Mouse (Mus musculus) midbrain, embryonic 13.5 days (tissue): ENCODE data around the gene Rrp12. TPM values are rescaled to one million over a fixed set of nuclear protein-coding genes. Genes with fewer than 3 reads are reported as not detected.

Experiments used
- ATAC-seq: fragments of 200-750 bp; cut with Nextera tagmentation; 2 replicates; pipeline ENCODE4 v1.8.0; 2017; ENCODE audit warnings: mild to moderate bottlenecking, moderate TSS enrichment, moderate library complexity
- H3K27ac ChIP-seq: fragments of 300-500 bp; sonication (generic); 2 replicates; pipeline ENCODE4 v1.5.1; 2015; ENCODE audit warnings: inconsistent platforms, mild to moderate bottlenecking, moderate library complexity
- H3K27me3 ChIP-seq: fragments of 300-500 bp; sonication (generic); 2 replicates; pipeline ENCODE4 v1.6.1; 2015; ENCODE audit warnings: mild to moderate bottlenecking, inconsistent platforms
- H3K36me3 ChIP-seq: fragments of 300-500 bp; sonication (generic); 2 replicates; pipeline ENCODE4 v1.6.1; 2015; ENCODE audit warnings: mild to moderate bottlenecking, inconsistent platforms
- H3K4me1 ChIP-seq: fragments of 300-500 bp; sonication (generic); replicated peaks from 2 replicates; pipeline ENCODE4 v1.6.1; 2015; ENCODE audit warnings: inconsistent platforms
- H3K4me2 ChIP-seq: fragments of 300-500 bp; sonication (generic); replicated peaks from 2 replicates; pipeline ENCODE4 v1.6.1; 2015; ENCODE audit warnings: moderate library complexity, mild to moderate bottlenecking, inconsistent platforms
- H3K4me3 ChIP-seq: fragments of 300-500 bp; sonication (generic); replicated peaks from 2 replicates; pipeline ENCODE4 v1.5.1; 2015; ENCODE audit warnings: mild to moderate bottlenecking, inconsistent platforms
- H3K9ac ChIP-seq: fragments of 300-500 bp; sonication (generic); replicated peaks from 2 replicates; pipeline ENCODE4 v1.6.1; 2015; ENCODE audit warnings: mild to moderate bottlenecking, inconsistent platforms
- H3K9me3 ChIP-seq: fragments of 300-500 bp; sonication (generic); 2 replicates; pipeline ENCODE4 v1.6.1; 2016; ENCODE audit warnings: mild to moderate bottlenecking, inconsistent platforms
- WGBS: fragments of 180-500 bp; shearing (Covaris S2); methylation state at CpG from one replicate; pipeline ENCODE4 v1.1.7; 2015; 5-methylcytosine and 5-hydroxymethylcytosine counted together
- polyA plus RNA-seq: library from polyadenylated mRNA; unstranded; fragments of >200 nt; fragmentation: Nextera tagmentation; extraction: Ambion mirVana; gene quantifications from 2 replicates; pipeline ENCODE4 v1.2.1, GENCODE M21; 2015

The Rrp12 gene
- polyA plus RNA-seq, 1 experiment from 2014 or later: 15.7 TPM

- Histone ChIP-seq H3K4me1 (peaks cover 50% of the 10 kb centered on the region), H3K36me3 (no peaks in the 10 kb centered on the region), H3K4me2 (peak overlapping the region; percentile 95), H3K27ac (peak overlapping the region; percentile 25), H3K4me3 (peak overlapping the region; percentile 84), H3K9ac (peak overlapping the region; percentile 90), H3K27me3 (peaks cover 8% of the 10 kb centered on the region; the same call in 1 of the 2 replicates), H3K9me3 (no peaks in the 10 kb centered on the region)
- no peak for ATAC-seq
- WGBS: 4% methylated on average over 14 of the region's 14 CpGs
Measured at GRCm38 (mm10) chr19:41831718-41832391, 64.1 kb downstream of the Rrp12 start.

- Histone ChIP-seq H3K4me1 (peaks cover 45% of the 10 kb centered on the region), H3K4me2 (peak overlapping the region; percentile 95), H3K9ac (peak overlapping the region; percentile 90), H3K36me3 (no peaks in the 10 kb centered on the region), H3K27me3 (peaks cover 8% of the 10 kb centered on the region; the same call in 1 of the 2 replicates), H3K27ac (peak overlapping the region; percentile 95), H3K4me3 (peak overlapping the region; percentile 84), H3K9me3 (no peaks in the 10 kb centered on the region)
- under 1% methylated on average over 19 of the region's 19 CpGs for WGBS
- no peak for ATAC-seq
Measured at GRCm38 (mm10) chr19:41831101-41831570, 64.8 kb downstream of the Rrp12 start.

- Histone ChIP-seq H3K36me3 (no peaks in the 10 kb centered on the region), H3K9me3 (no peaks in the 10 kb centered on the region), H3K4me3 (peak overlapping the region; percentile 84), H3K4me1 (peaks cover 37% of the 10 kb centered on the region), H3K27me3 (peaks cover 8% of the 10 kb centered on the region; the same call in 1 of the 2 replicates), H3K4me2 (peak overlapping the region; percentile 95), H3K9ac (peak overlapping the region; percentile 90), H3K27ac (peak overlapping the region; percentile 95)
- ATAC-seq: peak; percentile 72
- under 1% methylated on average over 87 of the region's 112 CpGs for WGBS
Measured at GRCm38 (mm10) chr19:41830106-41831031, 65.6 kb downstream of the Rrp12 start.

GRCm38 (mm10) chr19:41829381-41830105, 66.4 kb downstream of the Rrp12 start, which contains the start of gene Frat1:
Frat1 (plus strand) TSS chr19:41829970.
- Histone ChIP-seq H3K27ac (peak within 1 kb of the TSS; percentile 95), H3K27me3 (peaks cover 8% of the 10 kb centered on the region; the same call in 1 of the 2 replicates), H3K4me3 (peak within 1 kb of the TSS; percentile 84), H3K4me2 (peak within 1 kb of the TSS; percentile 95), H3K9me3 (no peaks in the 10 kb centered on the region), H3K36me3 (no peaks in the 10 kb centered on the region), H3K9ac (peak within 1 kb of the TSS; percentile 90), H3K4me1 (peaks cover 34% of the 10 kb centered on the region)
- under 1% methylated on average over 39 of the region's 39 CpGs for WGBS
- ATAC-seq: peak; percentile 99

GRCm38 (mm10) chr19:41828941-41829340, 67.0 kb downstream of the Rrp12 start:
- no peaks in the 10 kb centered on the region for H3K36me3 ChIP-seq
- 64% methylated on average over 3 of the region's 3 CpGs for WGBS
- ATAC-seq: no peak

GRCm38 (mm10) chr19:41826529-41826928, 69.4 kb downstream of the Rrp12 start:
- no peaks in the 10 kb centered on the region for H3K9me3 ChIP-seq
- no peak for ATAC-seq
- H3K4me3 ChIP-seq: no peak overlapping the region
- no peak overlapping the region for H3K9ac ChIP-seq
- H3K27me3 ChIP-seq: no peaks in the 10 kb centered on the region
- peaks cover 11% of the 10 kb centered on the region for H3K4me1 ChIP-seq
- H3K27ac ChIP-seq: no peak overlapping the region
- WGBS: 88% methylated on average over 3 of the region's 3 CpGs
- H3K4me2 ChIP-seq: no peak overlapping the region
- H3K36me3 ChIP-seq: no peaks in the 10 kb centered on the region

More at GRCm38 (mm10) chr19:41828941-41829340, 67.0 kb downstream of the Rrp12 start:
- Histone ChIP-seq H3K4me3 (peak overlapping the region; percentile 84), H3K27ac (peak overlapping the region; percentile 95), H3K9ac (peak overlapping the region; percentile 65), H3K4me2 (peak overlapping the region; percentile 95), H3K9me3 (no peaks in the 10 kb centered on the region), H3K4me1 (peaks cover 34% of the 10 kb centered on the region), H3K27me3 (peaks cover 8% of the 10 kb centered on the region; the same call in 1 of the 2 replicates)

GRCm38 (mm10) chr19:41824950-41825349, 71.0 kb downstream of the Rrp12 start:
- Histone ChIP-seq H3K27me3 (no peaks in the 10 kb centered on the region), H3K9ac (no peak overlapping the region), H3K9me3 (no peaks in the 10 kb centered on the region), H3K4me3 (no peak overlapping the region), H3K27ac (no peak overlapping the region), H3K4me1 (peaks cover 13% of the 10 kb centered on the region; the same call in 1 of the 2 replicates), H3K4me2 (no peak overlapping the region), H3K36me3 (no peaks in the 10 kb centered on the region)
- ATAC-seq: no peak
- WGBS: 87% methylated on average over 5 of the region's 5 CpGs

- H3K4me2 ChIP-seq: no peak overlapping the region
- no peaks in the 10 kb centered on the region for H3K9me3 ChIP-seq
- H3K36me3 ChIP-seq: no peaks in the 10 kb centered on the region
- H3K27ac ChIP-seq: no peak overlapping the region
- H3K4me3 ChIP-seq: no peak overlapping the region
- no peaks in the 10 kb centered on the region for H3K27me3 ChIP-seq
- H3K4me1 ChIP-seq: peaks cover 10% of the 10 kb centered on the region; the same call in 1 of the 2 replicates
- WGBS: 90% methylated on average over 1 of the region's 1 CpGs
- no peak for ATAC-seq
- no peak overlapping the region for H3K9ac ChIP-seq
Measured at GRCm38 (mm10) chr19:41822589-41822988, 73.4 kb downstream of the Rrp12 start.

GRCm38 (mm10) chr19:41821436-41821835, 74.5 kb downstream of the Rrp12 start:
- Histone ChIP-seq H3K4me3 (no peak overlapping the region), H3K27me3 (no peaks in the 10 kb centered on the region), H3K27ac (no peak overlapping the region), H3K9me3 (no peaks in the 10 kb centered on the region), H3K4me1 (peaks cover 10% of the 10 kb centered on the region; the same call in 1 of the 2 replicates), H3K36me3 (no peaks in the 10 kb centered on the region), H3K4me2 (no peak overlapping the region), H3K9ac (no peak overlapping the region)
- 11% methylated on average over 5 of the region's 5 CpGs for WGBS
- ATAC-seq: no peak

- no peak overlapping the region for H3K4me2 ChIP-seq
- H3K27me3 ChIP-seq: no peaks in the 10 kb centered on the region
- no peaks in the 10 kb centered on the region for H3K36me3 ChIP-seq
- peaks cover 10% of the 10 kb centered on the region; the same call in 1 of the 2 replicates for H3K4me1 ChIP-seq
- H3K27ac ChIP-seq: no peak overlapping the region
- H3K9ac ChIP-seq: no peak overlapping the region
- H3K4me3 ChIP-seq: no peak overlapping the region
- no peaks in the 10 kb centered on the region for H3K9me3 ChIP-seq
- WGBS: 84% methylated on average over 4 of the region's 4 CpGs
- no peak for ATAC-seq
Measured at GRCm38 (mm10) chr19:41818749-41819148, 77.2 kb downstream of the Rrp12 start.

- H3K9me3 ChIP-seq: no peaks in the 10 kb centered on the region
- H3K36me3 ChIP-seq: no peaks in the 10 kb centered on the region
- ATAC-seq: no peak
- no peak overlapping the region for H3K27ac ChIP-seq
- H3K9ac ChIP-seq: no peak overlapping the region
- no peak overlapping the region for H3K4me3 ChIP-seq
- no peak overlapping the region for H3K4me2 ChIP-seq
- H3K27me3 ChIP-seq: no peaks in the 10 kb centered on the region
- peaks cover 10% of the 10 kb centered on the region; the same call in 1 of the 2 replicates for H3K4me1 ChIP-seq
- whole genome bisulfite sequencing: 63% methylated on average over 10 of the region's 10 CpGs
Measured at GRCm38 (mm10) chr19:41817325-41817724, 78.6 kb downstream of the Rrp12 start.
